Mouse (Mus musculus) heart, adult 11 months (tissue): ENCODE measurements around the gene Bet1l.

Experiments
- DNase-seq: peaks from one replicate; pipeline ENCODE4 v3.0.0; 2022

Bet1l gene

GRCm38 (mm10) chr7:140856785-140857549, 410 bp downstream of the Bet1l start, which contains the start of gene Ric8a:
TSS of gene Ric8a (plus strand) at chr7:140856957.
- DNase-seq = peak; percentile 99

GRCm38 (mm10) chr7:140855860-140856784, 1.3 kb downstream of the Bet1l start, which contains the start of gene Gm45785:
TSS of gene Gm45785 (minus strand) at chr7:140856331.
- DNase-seq = peak; percentile 99

DNA sequence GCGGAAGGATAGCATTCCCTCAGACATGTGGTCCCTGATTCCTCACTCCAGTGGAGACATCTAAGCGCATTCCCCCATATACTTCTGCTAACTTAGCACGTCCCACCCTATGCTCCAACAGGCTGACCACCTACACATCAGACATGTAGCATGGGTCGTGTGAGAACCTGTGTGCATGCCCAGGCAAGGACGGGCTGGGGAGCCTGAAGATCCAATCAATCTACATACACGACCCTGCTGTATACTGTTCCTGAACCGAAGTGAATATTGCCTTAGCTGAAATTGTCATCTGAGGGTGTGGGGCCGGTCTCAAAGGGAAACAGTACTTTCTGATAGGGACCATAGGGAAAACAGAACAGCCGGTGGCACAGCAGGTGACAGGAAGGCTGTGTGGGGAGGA, 2.2 kb downstream of the Bet1l start:
- no peak for DNase-seq

DNA sequence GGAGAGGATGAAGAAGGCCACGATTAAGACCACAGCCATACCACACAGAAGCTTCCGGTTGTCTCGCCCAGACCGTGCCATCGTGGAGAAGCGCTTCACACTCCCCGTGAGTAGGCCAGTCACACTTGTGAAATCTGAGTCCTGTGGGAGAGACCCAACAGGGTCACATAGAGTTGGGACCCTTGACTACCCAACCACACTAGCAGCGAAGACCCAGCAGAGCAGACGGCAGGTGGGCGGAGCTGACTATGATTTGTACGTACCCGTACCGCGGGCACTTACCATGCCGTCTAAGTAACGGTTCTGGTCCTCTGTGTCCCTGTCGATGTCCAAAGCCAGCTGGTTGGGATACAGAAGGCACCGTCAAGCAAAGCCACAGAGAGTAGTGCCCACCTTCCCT, 2.9 kb downstream of the Bet1l start:
- DNase-seq = peak; percentile 88

GRCm38 (mm10) chr7:140853386-140853785, 4.0 kb downstream of the Bet1l start:
- no peak for DNase-seq

DNA sequence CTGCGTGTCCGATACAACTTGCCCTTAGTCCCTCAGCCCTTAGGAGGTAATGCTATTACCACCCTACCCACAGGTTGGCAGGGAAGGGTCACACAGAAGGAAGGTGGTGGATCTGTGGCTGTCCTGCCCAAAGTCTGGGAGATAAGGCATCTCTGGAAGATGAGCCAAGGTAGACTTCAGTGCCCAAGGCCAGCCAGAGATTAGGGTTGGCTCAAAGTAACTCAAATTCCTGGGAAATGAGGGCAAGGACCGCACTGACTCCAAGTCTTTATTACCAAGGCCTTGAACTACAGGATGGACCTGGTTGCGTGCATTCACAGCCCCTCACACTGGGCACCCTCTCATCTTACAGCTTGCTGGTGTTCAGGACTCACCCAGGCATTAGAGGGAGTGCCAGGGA, 5.5 kb downstream of the Bet1l start:
- DNase-seq = no peak

GRCm38 (mm10) chr7:140848591-140848990, 8.8 kb downstream of the Bet1l start:
- DNase-seq = peak; percentile 90

- DNase-seq = peak; percentile 90
Observed at GRCm38 (mm10) chr7:140847755-140848580, 9.4 kb downstream of the Bet1l start, which contains the start of gene Odf3. TSS of gene Odf3 (plus strand) at chr7:140847805.

- no peak for DNase-seq
Observed at GRCm38 (mm10) chr7:140846676-140847075, 10.7 kb downstream of the Bet1l start.

DNA sequence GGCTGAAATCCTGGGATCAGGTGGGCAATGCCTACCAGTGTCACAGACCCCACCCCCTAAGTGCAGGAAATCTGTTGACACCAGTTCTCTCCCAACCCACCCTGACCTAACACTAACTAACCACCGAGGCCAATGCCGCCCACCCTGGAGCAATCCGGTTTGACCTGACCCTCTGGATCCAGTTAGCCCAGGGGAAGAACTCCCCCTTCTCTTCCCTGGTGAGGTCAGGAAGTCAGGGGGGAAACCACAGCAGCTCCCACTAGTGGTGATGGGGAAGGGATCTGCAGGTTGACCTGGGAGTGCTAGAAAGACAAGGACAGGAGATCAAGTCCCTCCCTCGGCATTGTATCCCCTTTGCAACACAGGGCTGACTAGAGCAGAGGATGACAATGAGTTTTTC, 11.7 kb downstream of the Bet1l start:
- peak; percentile 92 for DNase-seq

DNA sequence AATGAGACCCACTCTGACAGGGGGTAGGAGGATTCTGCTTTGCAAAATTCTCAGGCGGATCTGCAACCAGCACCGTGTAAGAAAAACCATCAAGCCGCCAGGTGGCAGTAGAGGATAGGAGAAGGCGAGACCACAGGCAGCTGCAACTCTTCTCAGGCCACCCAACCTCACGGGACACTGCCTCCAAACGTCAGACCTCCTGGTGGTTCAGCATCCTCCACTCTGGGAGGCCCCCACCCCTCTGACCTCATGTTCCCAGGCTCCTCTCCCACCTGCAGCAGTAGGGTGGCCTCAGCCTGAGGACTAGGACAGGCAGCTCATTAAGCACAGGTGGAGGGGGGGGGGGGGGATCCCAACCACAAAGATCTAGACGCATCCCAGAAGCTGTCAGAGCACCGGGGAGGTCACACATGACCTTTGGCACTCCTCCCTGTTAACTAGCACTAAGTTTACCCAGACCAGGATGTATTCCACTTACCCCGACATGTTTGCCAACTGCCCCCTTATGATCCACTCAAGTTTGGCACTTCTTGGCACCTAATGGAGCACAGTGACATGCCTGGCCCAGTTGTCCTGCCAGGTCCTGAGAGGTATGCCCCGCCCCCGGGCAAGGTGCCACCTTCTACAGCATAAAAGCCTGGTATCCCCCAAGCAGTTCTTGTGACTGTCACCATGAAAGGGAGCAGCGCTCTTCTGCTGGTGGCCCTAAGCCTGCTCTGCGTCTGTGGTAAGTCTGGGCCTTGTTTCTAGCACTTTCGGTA, 12.3 kb downstream of the Bet1l start, which contains the start of gene Scgb1c1:
TSS of gene Scgb1c1 (plus strand) at position 643 of the 761 bp plus-strand sequence.
- DNase-seq = peak; percentile 97

GRCm38 (mm10) chr7:140843806-140844205, 13.6 kb downstream of the Bet1l start:
- DNase-seq = peak; percentile 84

- peak; percentile 73 for DNase-seq
Observed at GRCm38 (mm10) chr7:140840750-140841735, 16.3 kb downstream of the Bet1l start.

GRCm38 (mm10) chr7:140839556-140839955, 17.8 kb downstream of the Bet1l start:
- peak; percentile 83 for DNase-seq

GRCm38 (mm10) chr7:140836243-140837115, 20.9 kb downstream of the Bet1l start:
- DNase-seq = peak; percentile 79

GRCm38 (mm10) chr7:140835758-140836087, 21.7 kb downstream of the Bet1l start:
- DNase-seq = peak; percentile 64

GRCm38 (mm10) chr7:140834968-140835757, 22.2 kb downstream of the Bet1l start, which contains the start of gene Urah:
TSS of gene Urah (plus strand) at chr7:140835018.
- peak; percentile 88 for DNase-seq

DNA sequence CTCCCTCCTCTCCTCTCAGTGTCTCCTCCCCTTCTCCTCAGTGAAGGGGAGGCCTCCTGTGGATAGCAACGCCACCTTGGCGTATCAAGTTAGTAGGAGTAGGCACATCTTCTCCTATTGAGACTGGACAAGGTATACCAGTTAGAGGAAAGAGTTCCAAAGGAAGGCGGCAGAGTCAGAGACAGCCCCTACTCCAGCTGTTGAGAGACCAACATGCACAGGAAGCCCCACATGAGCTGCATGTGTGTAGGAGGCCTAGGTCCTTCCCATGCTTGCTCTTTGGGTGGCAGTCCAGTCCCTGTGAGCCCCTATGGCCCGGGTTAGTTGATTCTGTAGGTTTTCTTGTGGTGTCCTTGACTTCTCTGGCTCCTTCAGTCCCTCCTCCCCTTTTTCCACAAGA, 24.0 kb downstream of the Bet1l start:
- peak; percentile 63 for DNase-seq

- peak; percentile 80 for DNase-seq
Observed at GRCm38 (mm10) chr7:140831447-140831846, 25.9 kb downstream of the Bet1l start.
